Mouse (Mus musculus): ENCODE measurements around the gene Gm28048.

GRCm38 (mm10) chr11:22883676-22884075, 98.2 kb downstream of the Gm28048 start:
- TF ChIP-seq EP300 (optimal IDR thresholded peaks at IDR 0.05) (no peak), CTCF (IDR thresholded peaks at IDR 0.05; ENCODE audit: low read depth) (no peak)
